Mouse (Mus musculus) embryonic facial prominence, embryonic 14.5 days (tissue): ENCODE results near the gene Kdelr1. TPM values are rescaled to one million over a fixed set of nuclear protein-coding genes. Genes with fewer than 3 reads are reported as not detected.
"Not testable (repeated sequence)": the region's sequence is repeated elsewhere in the genome, so short reads cannot be mapped to it uniquely, and the experiment has no call there.

ENCODE experiments used
- ATAC-seq: fragments of 200-750 bp; cut with Nextera tagmentation; 2 replicates; pipeline ENCODE4 v1.8.0; 2017; ENCODE audit warnings: low read depth, moderate number of reproducible peaks, moderate TSS enrichment
- DNase-seq: peaks from one replicate; pipeline ENCODE4 v3.0.0-alpha.2; 2015; ENCODE audit warnings: low spot score
- H3K27ac ChIP-seq: fragments of 300-500 bp; sonication (generic); replicated peaks from 2 replicates; pipeline ENCODE4 v1.5.1; 2014; ENCODE audit warnings: low read depth, mild to moderate bottlenecking, low read length, moderate library complexity
- H3K27me3 ChIP-seq: fragments of 300-500 bp; sonication (generic); replicated peaks from 2 replicates; pipeline ENCODE4 v1.6.1; 2014; ENCODE audit warnings: low read length; ENCODE audit not compliant: control insufficient read depth, insufficient read depth
- H3K36me3 ChIP-seq: fragments of 300-500 bp; sonication (generic); 2 replicates; pipeline ENCODE4 v1.6.1; 2014; ENCODE audit warnings: low read length, mixed read lengths; ENCODE audit not compliant: control insufficient read depth, insufficient read depth
- H3K4me1 ChIP-seq: fragments of 300-500 bp; sonication (generic); 2 replicates; pipeline ENCODE4 v1.6.1; 2014; ENCODE audit warnings: antibody characterized with exemption, low read length; ENCODE audit not compliant: control insufficient read depth, insufficient read depth
- H3K4me2 ChIP-seq: fragments of 300-500 bp; sonication (generic); 2 replicates; pipeline ENCODE4 v1.6.1; 2014; ENCODE audit warnings: low read depth, mild to moderate bottlenecking, low read length, moderate library complexity, mixed read lengths
- H3K4me3 ChIP-seq: fragments of 300-500 bp; sonication (generic); 2 replicates; pipeline ENCODE4 v1.5.1; 2014; ENCODE audit warnings: low read depth, mild to moderate bottlenecking, low read length
- H3K9ac ChIP-seq: fragments of 300-500 bp; sonication (generic); 2 replicates; pipeline ENCODE4 v1.6.1; 2014; ENCODE audit warnings: low read depth, mild to moderate bottlenecking, low read length, moderate library complexity, mixed read lengths
- H3K9me3 ChIP-seq: fragments of 300-500 bp; sonication (generic); 2 replicates; pipeline ENCODE4 v1.6.1; 2016; ENCODE audit warnings: low read length; ENCODE audit not compliant: control insufficient read depth
- WGBS: fragments of 180-500 bp; shearing (Covaris S2); extraction: QIAGEN DNeasy Blood & Tissue Kit; methylation state at CpG from one replicate; pipeline ENCODE4 v1.1.7; 2014; 5-methylcytosine and 5-hydroxymethylcytosine counted together
- polyA plus RNA-seq: library from polyadenylated mRNA; unstranded; fragments of >200 nt; fragmentation: Nextera tagmentation; extraction: Ambion mirVana; gene quantifications from 2 replicates; pipeline ENCODE4 v1.2.1, GENCODE M21; 2014

The Kdelr1 gene
- polyA plus RNA-seq, 1 experiment from 2014 or later, result 147 TPM

GRCm38 (mm10) chr7:45878278-45878677 is 5.7 kb downstream of the Kdelr1 start, which contains the start of gene Grin2d:
Gene Grin2d, minus strand, starts transcription at chr7:45878378.
- H3K36me3 ChIP-seq, result peaks cover 93% of the 10 kb centered on the region
- H3K9me3 ChIP-seq, result not testable (repeated sequence)
- WGBS, result 93% methylated on average over 1 of the region's 1 CpGs

GRCm38 (mm10) chr7:45880531-45880930 is 8.0 kb downstream of the Kdelr1 start:
- Histone ChIP-seq H3K9ac (no peak overlapping the region), H3K27ac (no peak overlapping the region), H3K4me1 (no peaks in the 10 kb centered on the region), H3K36me3 (peaks cover 99% of the 10 kb centered on the region), H3K9me3 (no peaks in the 10 kb centered on the region), H3K27me3 (no peaks in the 10 kb centered on the region), H3K4me2 (no peak overlapping the region), H3K4me3 (no peak overlapping the region)
- ATAC-seq (no peak), DNase-seq (no peak)
- WGBS, result 96% methylated on average over 4 of the region's 4 CpGs

More at GRCm38 (mm10) chr7:45878278-45878677, 5.7 kb downstream of the Kdelr1 start, which contains the start of gene Grin2d:
- not testable (repeated sequence) for H3K27me3 ChIP-seq, DNase-seq, H3K9ac ChIP-seq, H3K4me2 ChIP-seq, H3K27ac ChIP-seq, ATAC-seq, H3K4me3 ChIP-seq
- H3K4me1 ChIP-seq, result peaks cover 11% of the 10 kb centered on the region

GRCm38 (mm10) chr7:45881011-45881410 is 8.4 kb downstream of the Kdelr1 start:
- H3K4me2 ChIP-seq, result no peak overlapping the region
- ATAC-seq (no peak), DNase-seq (no peak)
- H3K9me3 ChIP-seq, result no peaks in the 10 kb centered on the region
- H3K27ac ChIP-seq, result no peak overlapping the region
- no peak overlapping the region for H3K9ac ChIP-seq
- H3K27me3 ChIP-seq, result no peaks in the 10 kb centered on the region
- peaks cover 97% of the 10 kb centered on the region for H3K36me3 ChIP-seq
- no peak overlapping the region for H3K4me3 ChIP-seq
- WGBS, result 91% methylated on average over 2 of the region's 2 CpGs
- H3K4me1 ChIP-seq, result no peaks in the 10 kb centered on the region

GRCm38 (mm10) chr7:45887246-45887645 is 14.7 kb downstream of the Kdelr1 start:
- no peak overlapping the region for H3K4me2 ChIP-seq
- peaks cover 36% of the 10 kb centered on the region for H3K36me3 ChIP-seq
- 0 out of 2 replicates have a peak overlapping the region, but pooled peaks have one; percentile 39 for H3K27ac ChIP-seq
- peak overlapping the region; percentile 30; the same call in 1 of the 2 replicates for H3K9ac ChIP-seq
- no peaks in the 10 kb centered on the region for H3K9me3 ChIP-seq
- DNase-seq (no peak), ATAC-seq (no peak)
- no peak overlapping the region for H3K4me3 ChIP-seq
- H3K4me1 ChIP-seq, result no peaks in the 10 kb centered on the region
- 48% methylated on average over 3 of the region's 3 CpGs for WGBS
- no peaks in the 10 kb centered on the region for H3K27me3 ChIP-seq

GRCm38 (mm10) chr7:45892651-45893050 is 20.1 kb downstream of the Kdelr1 start:
- WGBS, result 85% methylated on average over 2 of the region's 2 CpGs
- Histone ChIP-seq H3K4me3 (no peak overlapping the region), H3K36me3 (no peaks in the 10 kb centered on the region), H3K9ac (no peak overlapping the region), H3K27me3 (no peaks in the 10 kb centered on the region), H3K4me1 (no peaks in the 10 kb centered on the region), H3K27ac (no peak overlapping the region), H3K4me2 (no peak overlapping the region), H3K9me3 (no peaks in the 10 kb centered on the region)
- DNase-seq (no peak), ATAC-seq (no peak)

GRCm38 (mm10) chr7:45895931-45896516 is 23.5 kb downstream of the Kdelr1 start:
- WGBS, result 74% methylated on average over 6 of the region's 6 CpGs
- DNase-seq (no peak), ATAC-seq (no peak)
- Histone ChIP-seq H3K9ac (no peak overlapping the region), H3K4me2 (peak overlapping the region; percentile 92), H3K36me3 (no peaks in the 10 kb centered on the region), H3K27ac (peak overlapping the region; percentile 50; the same call in 1 of the 2 replicates), H3K4me1 (no peaks in the 10 kb centered on the region; the same call in 1 of the 2 replicates), H3K4me3 (peak overlapping the region; percentile 51), H3K9me3 (no peaks in the 10 kb centered on the region), H3K27me3 (no peaks in the 10 kb centered on the region)

- Histone ChIP-seq H3K9me3 (no peaks in the 10 kb centered on the region), H3K4me2 (peak within 1 kb of the TSS; percentile 92), H3K27ac (peak within 1 kb of the TSS; percentile 50), H3K4me1 (no peaks in the 10 kb centered on the region; the same call in 1 of the 2 replicates), H3K4me3 (peak within 1 kb of the TSS; percentile 51), H3K9ac (peak within 1 kb of the TSS; percentile 69), H3K27me3 (no peaks in the 10 kb centered on the region), H3K36me3 (no peaks in the 10 kb centered on the region)
- ATAC-seq, result peak; percentile 91
- WGBS, result 1% methylated on average over 39 of the region's 40 CpGs
- DNase-seq, result peak; percentile 99
These were observed 24.1 kb downstream of the Kdelr1 start, which contains the start of the genes Syngr4 and Tmem143 for GRCm38 (mm10) chr7:45896517-45897257. Gene Syngr4, minus strand, starts transcription at chr7:45896714. Gene Tmem143, plus strand, starts transcription at chr7:45896941.

- Histone ChIP-seq H3K27ac (peak overlapping the region; percentile 49), H3K4me2 (peak overlapping the region; percentile 92), H3K9me3 (no peaks in the 10 kb centered on the region), H3K9ac (peak overlapping the region; percentile 69), H3K4me3 (peak overlapping the region; percentile 51), H3K4me1 (no peaks in the 10 kb centered on the region; the same call in 1 of the 2 replicates), H3K36me3 (no peaks in the 10 kb centered on the region), H3K27me3 (no peaks in the 10 kb centered on the region)
- DNase-seq (peak; percentile 77), ATAC-seq (peak; percentile 67)
- 2% methylated on average over 16 of the region's 19 CpGs for WGBS
These were observed 24.7 kb downstream of the Kdelr1 start for GRCm38 (mm10) chr7:45897258-45897757.
